Mouse (Mus musculus) cerebellum, adult 2 months (tissue): ENCODE data around the gene Fbxl20.

ENCODE experiments used
- CTCF ChIP-seq: fragments of 200-500 bp; IDR thresholded peaks from 2 replicates; pipeline ENCODE4 v1.5.1; 2011; ENCODE audit warnings: low read depth, mild to moderate bottlenecking, control low read depth, low read length, moderate library complexity, borderline replicate concordance; ENCODE audit not compliant: insufficient read depth
- POLR2A ChIP-seq: fragments of 200-500 bp; IDR thresholded peaks from 2 replicates; pipeline ENCODE4 v1.6.1; 2011; ENCODE audit warnings: low read length, control low read depth, borderline replicate concordance; ENCODE audit not compliant: insufficient read depth

- TF ChIP-seq CTCF (no peak), POLR2A (no peak)
Observed at GRCm38 (mm10) chr11:98042741-98043140, 107.5 kb downstream of the Fbxl20 start.
